Mouse (Mus musculus): Measurements from ENCODE around the gene Scd2.

- TF ChIP-seq CTCF (IDR thresholded peaks at IDR 0.05; ENCODE audit: low read depth) = no peak
- TF ChIP-seq EP300 (IDR thresholded peaks at IDR 0.05; ENCODE audit: low read depth) = no peak
These were observed 41.4 kb upstream of the Scd2 start for GRCm38 (mm10) chr19:44251936-44252558.

All from liver, embryonic 14.5 days (tissue).